Mouse (Mus musculus) stomach, embryonic 14.5 days (tissue): ENCODE results near the gene Strada. TPM values are rescaled to one million over a fixed set of nuclear protein-coding genes. Genes with fewer than 3 reads are reported as not detected.
"Not testable (repeated sequence)": the region's sequence is repeated elsewhere in the genome, so short reads cannot be mapped to it uniquely, and the experiment has no call there.

Experiments used
- ATAC-seq: fragments of 200-750 bp; cut with Nextera tagmentation; 2 replicates; pipeline ENCODE4 v1.8.0; 2017; ENCODE audit warnings: low read depth, moderate TSS enrichment; ENCODE audit not compliant: insufficient number of reproducible peaks, insufficient read depth, low FRiP score
- H3K27ac ChIP-seq: fragments of 300-500 bp; sonication (generic); 2 replicates; pipeline ENCODE4 v1.5.1; 2014; ENCODE audit warnings: mild to moderate bottlenecking, low read length, moderate library complexity, mixed read lengths
- H3K27me3 ChIP-seq: fragments of 300-500 bp; sonication (generic); 2 replicates; pipeline ENCODE4 v1.6.1; 2014; ENCODE audit warnings: low read length, control low read depth, mixed read lengths; ENCODE audit not compliant: control insufficient read depth, insufficient read depth
- H3K36me3 ChIP-seq: fragments of 300-500 bp; sonication (generic); 2 replicates; pipeline ENCODE4 v1.6.1; 2014; ENCODE audit warnings: mild to moderate bottlenecking, control low read depth, low read length, moderate library complexity, mixed read lengths; ENCODE audit not compliant: control insufficient read depth, insufficient read depth
- H3K4me1 ChIP-seq: fragments of 300-500 bp; sonication (generic); 2 replicates; pipeline ENCODE4 v1.6.1; 2014; ENCODE audit warnings: low read length, control low read depth, mixed read lengths; ENCODE audit not compliant: control insufficient read depth, insufficient read depth
- H3K4me2 ChIP-seq: fragments of 300-500 bp; sonication (generic); replicated peaks from 2 replicates; pipeline ENCODE4 v1.6.1; 2014; ENCODE audit warnings: low read depth, low read length, control low read depth
- H3K4me3 ChIP-seq: fragments of 300-500 bp; sonication (generic); 2 replicates; pipeline ENCODE4 v1.5.1; 2014; ENCODE audit warnings: low read depth, low read length, control low read depth
- H3K9ac ChIP-seq: fragments of 300-500 bp; sonication (generic); replicated peaks from 2 replicates; pipeline ENCODE4 v1.6.1; 2014; ENCODE audit warnings: low read depth, mild to moderate bottlenecking, control low read depth, low read length, moderate library complexity, mixed read lengths
- H3K9me3 ChIP-seq: fragments of 300-500 bp; sonication (generic); 2 replicates; pipeline ENCODE4 v1.6.1; 2016; ENCODE audit warnings: low read depth, low read length, control low read depth; ENCODE audit not compliant: control insufficient read depth
- WGBS: fragments of 180-500 bp; shearing (Covaris S2); extraction: QIAGEN DNeasy Blood & Tissue Kit; methylation state at CpG from one replicate; pipeline ENCODE4 v1.1.7; 2014; 5-methylcytosine and 5-hydroxymethylcytosine counted together
- polyA plus RNA-seq: library from polyadenylated mRNA; unstranded; fragments of >200 nt; fragmentation: Nextera tagmentation; extraction: Ambion mirVana; gene quantifications from 2 replicates; pipeline ENCODE4 v1.2.1, GENCODE M21; 2014

The Strada gene
- polyA plus RNA-seq = 23.2 and 27.5 TPM in 2 replicates

- H3K9me3 ChIP-seq = no peaks in the 10 kb centered on the region
- peaks cover 67% of the 10 kb centered on the region for H3K36me3 ChIP-seq
- no peaks in the 10 kb centered on the region for H3K4me1 ChIP-seq
- no peak within 1 kb of the TSS for H3K4me2 ChIP-seq
- no peak for ATAC-seq
- H3K27ac ChIP-seq = no peak within 1 kb of the TSS
- no peaks in the 10 kb centered on the region for H3K27me3 ChIP-seq
- no peak within 1 kb of the TSS for H3K9ac ChIP-seq
- 85% methylated on average over 5 of the region's 5 CpGs for WGBS
- H3K4me3 ChIP-seq = no peak within 1 kb of the TSS
Observed at GRCm38 (mm10) chr11:106202123-106202465, at the start of gene Strada. Gene Strada (minus strand): TSS chr11:106202168.

- Histone ChIP-seq H3K4me1 (no peaks in the 10 kb centered on the region), H3K4me3 (no peak overlapping the region), H3K36me3 (peaks cover 87% of the 10 kb centered on the region), H3K27ac (no peak overlapping the region), H3K4me2 (no peak overlapping the region), H3K27me3 (no peaks in the 10 kb centered on the region), H3K9ac (no peak overlapping the region), H3K9me3 (peaks cover 4% of the 10 kb centered on the region; the same call in 1 of the 2 replicates)
- WGBS = 87% methylated on average over 7 of the region's 7 CpGs
- no peak for ATAC-seq
Observed at GRCm38 (mm10) chr11:106249326-106249725, 47.4 kb upstream of the Strada start.

- H3K27me3 ChIP-seq = no peaks in the 10 kb centered on the region
- H3K36me3 ChIP-seq = peaks cover 94% of the 10 kb centered on the region
- no peak overlapping the region for H3K27ac ChIP-seq
- no peak overlapping the region for H3K4me3 ChIP-seq
- WGBS = 96% methylated on average over 1 of the region's 1 CpGs
- no peak for ATAC-seq
- no peak overlapping the region for H3K4me2 ChIP-seq
- peaks cover 4% of the 10 kb centered on the region; the same call in 1 of the 2 replicates for H3K9me3 ChIP-seq
- H3K4me1 ChIP-seq = no peaks in the 10 kb centered on the region
- H3K9ac ChIP-seq = no peak overlapping the region
Observed at GRCm38 (mm10) chr11:106246834-106247233, 44.9 kb upstream of the Strada start.

- WGBS = 79% methylated on average over 8 of the region's 8 CpGs
- not testable (repeated sequence) for H3K4me2 ChIP-seq, H3K9me3 ChIP-seq, ATAC-seq, H3K4me3 ChIP-seq, H3K9ac ChIP-seq, H3K27me3 ChIP-seq, H3K4me1 ChIP-seq, H3K27ac ChIP-seq
- H3K36me3 ChIP-seq = peaks cover 67% of the 10 kb centered on the region
Observed at GRCm38 (mm10) chr11:106233978-106234377, 32.0 kb upstream of the Strada start.

GRCm38 (mm10) chr11:106220603-106221002 is 18.6 kb upstream of the Strada start:
- no peak for ATAC-seq
- 92% methylated on average over 3 of the region's 3 CpGs for WGBS
- Histone ChIP-seq H3K27me3 (no peaks in the 10 kb centered on the region), H3K9ac (no peak overlapping the region), H3K9me3 (no peaks in the 10 kb centered on the region), H3K36me3 (peaks cover 17% of the 10 kb centered on the region), H3K4me3 (no peak overlapping the region), H3K4me2 (no peak overlapping the region), H3K27ac (no peak overlapping the region), H3K4me1 (0 out of 2 replicates have a peak, but pooled peaks cover 7% of the 10 kb centered on the region)

- Histone ChIP-seq H3K9ac (peak within 1 kb of the TSS; percentile 91), H3K36me3 (peaks cover 10% of the 10 kb centered on the region; the same call in 1 of the 2 replicates), H3K4me2 (peak within 1 kb of the TSS; percentile 77), H3K27ac (peak within 1 kb of the TSS; percentile 98), H3K4me1 (peaks cover 16% of the 10 kb centered on the region), H3K27me3 (no peaks in the 10 kb centered on the region), H3K9me3 (no peaks in the 10 kb centered on the region), H3K4me3 (peak within 1 kb of the TSS; percentile 73)
- ATAC-seq = peak; percentile 92
- under 1% methylated on average over 70 of the region's 70 CpGs for WGBS
Observed at GRCm38 (mm10) chr11:106216730-106217490, 14.9 kb upstream of the Strada start, which contains the start of gene Ddx42. Gene Ddx42 (plus strand): TSS chr11:106216926.

- peak within 1 kb of the TSS; percentile 77 for H3K4me2 ChIP-seq
- H3K9ac ChIP-seq = peak within 1 kb of the TSS; percentile 91
- H3K36me3 ChIP-seq = peaks cover 18% of the 10 kb centered on the region
- H3K4me3 ChIP-seq = peak within 1 kb of the TSS; percentile 73
- no peaks in the 10 kb centered on the region for H3K9me3 ChIP-seq
- peak; percentile 98 for ATAC-seq
- H3K27me3 ChIP-seq = no peaks in the 10 kb centered on the region
- H3K27ac ChIP-seq = peak within 1 kb of the TSS; percentile 98
- peaks cover 16% of the 10 kb centered on the region for H3K4me1 ChIP-seq
- WGBS = under 1% methylated on average over 46 of the region's 46 CpGs
Observed at GRCm38 (mm10) chr11:106215927-106216729, 14.2 kb upstream of the Strada start, which contains the start of gene Ccdc47. Gene Ccdc47 (minus strand): TSS chr11:106216344.

- Histone ChIP-seq H3K4me1 (peaks cover 16% of the 10 kb centered on the region), H3K36me3 (peaks cover 21% of the 10 kb centered on the region), H3K27me3 (no peaks in the 10 kb centered on the region), H3K9me3 (no peaks in the 10 kb centered on the region), H3K4me3 (peak overlapping the region; percentile 73), H3K27ac (peak overlapping the region; percentile 98; the same call in 1 of the 2 replicates), H3K4me2 (peak overlapping the region; percentile 50), H3K9ac (peak overlapping the region; percentile 91)
- 23% methylated on average over 7 of the region's 7 CpGs for WGBS
- no peak for ATAC-seq
Observed at GRCm38 (mm10) chr11:106215450-106215859, 13.5 kb upstream of the Strada start.
